Mouse (Mus musculus) liver, adult 2 months (tissue): ENCODE data around the gene Wfdc9.

Experiments
- CTCF ChIP-seq: fragments of 200-500 bp; IDR thresholded peaks from 2 replicates; pipeline ENCODE4 v1.5.1; 2011; ENCODE audit warnings: low read depth, low read length, control low read depth
- POLR2A ChIP-seq: fragments of 200-500 bp; IDR thresholded peaks from 2 replicates; pipeline ENCODE4 v1.6.1; 2011; ENCODE audit warnings: low read length, control low read depth; ENCODE audit not compliant: insufficient read depth; ENCODE audit errors: extremely low read depth

DNA sequence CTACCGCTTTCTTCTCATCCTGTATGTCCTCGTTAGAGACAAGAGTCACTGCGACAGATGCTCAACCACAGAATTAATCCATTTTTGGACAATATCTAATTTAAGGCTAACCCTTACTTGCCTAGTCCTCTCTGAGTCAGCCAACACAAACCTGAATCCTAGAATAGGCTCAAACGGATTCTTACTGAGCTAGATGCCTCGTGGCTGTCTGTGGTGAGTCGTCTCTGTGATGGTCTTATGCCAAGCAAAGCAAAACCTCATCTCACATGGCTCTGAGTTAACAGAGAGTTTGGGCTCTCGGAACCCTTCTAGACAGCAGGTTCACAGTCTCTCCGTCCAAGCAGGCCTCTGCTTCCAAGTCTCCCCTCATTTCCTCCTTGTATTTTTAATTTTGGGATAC, 52.0 kb downstream of the Wfdc9 start:
- TF ChIP-seq CTCF: no peak
- no peak for TF ChIP-seq POLR2A
